Mouse (Mus musculus): Measurements from ENCODE around the gene Dnpep.

GRCm38 (mm10) chr1:75363868-75364267 lies 46.1 kb upstream of the Dnpep start:
- TF ChIP-seq POLR2A (IDR thresholded peaks at IDR 0.05; ENCODE audit: insufficient read depth, low read depth, low read length) (no peak), CTCF (IDR thresholded peaks at IDR 0.05) (no peak)
